Mouse (Mus musculus) intestine, embryonic 16.5 days (tissue): ENCODE data around the gene Rnf7. TPM values are rescaled to one million over a fixed set of nuclear protein-coding genes. Genes with fewer than 3 reads are reported as not detected.
"Not testable (repeated sequence)": the region's sequence is repeated elsewhere in the genome, so short reads cannot be mapped to it uniquely, and the experiment has no call there.

Source experiments
- ATAC-seq: fragments of 200-750 bp; cut with Nextera tagmentation; 2 replicates; pipeline ENCODE4 v1.8.0; 2017; ENCODE audit warnings: moderate TSS enrichment, moderate library complexity
- H3K27ac ChIP-seq: fragments of 300-500 bp; sonication (generic); 2 replicates; pipeline ENCODE4 v1.5.1; 2014; ENCODE audit warnings: mild to moderate bottlenecking, low read length
- H3K27me3 ChIP-seq: fragments of 300-500 bp; sonication (generic); replicated peaks from 2 replicates; pipeline ENCODE4 v1.6.1; 2014; ENCODE audit warnings: low read length, control low read depth, mixed read lengths; ENCODE audit not compliant: control insufficient read depth, insufficient read depth
- H3K36me3 ChIP-seq: fragments of 300-500 bp; sonication (generic); 2 replicates; pipeline ENCODE4 v1.6.1; 2014; ENCODE audit warnings: low read length, control low read depth; ENCODE audit not compliant: control insufficient read depth, insufficient read depth
- H3K4me1 ChIP-seq: fragments of 300-500 bp; sonication (generic); 2 replicates; pipeline ENCODE4 v1.6.1; 2014; ENCODE audit warnings: low read length, control low read depth, mixed read lengths; ENCODE audit not compliant: control insufficient read depth, insufficient read depth
- H3K4me2 ChIP-seq: fragments of 300-500 bp; sonication (generic); 2 replicates; pipeline ENCODE4 v1.6.1; 2014; ENCODE audit warnings: low read depth, low read length, control low read depth
- H3K4me3 ChIP-seq: fragments of 300-500 bp; sonication (generic); 2 replicates; pipeline ENCODE4 v1.5.1; 2014; ENCODE audit warnings: mild to moderate bottlenecking, low read length
- H3K9ac ChIP-seq: fragments of 300-500 bp; sonication (generic); 2 replicates; pipeline ENCODE4 v1.6.1; 2014; ENCODE audit warnings: low read depth, low read length
- H3K9me3 ChIP-seq: fragments of 300-500 bp; sonication (generic); 2 replicates; pipeline ENCODE4 v1.6.1; 2016; ENCODE audit warnings: low read length, control low read depth; ENCODE audit not compliant: control insufficient read depth
- WGBS: fragments of 180-500 bp; shearing (Covaris S2); extraction: QIAGEN DNeasy Blood & Tissue Kit; methylation state at CpG from one replicate; pipeline ENCODE4 v1.1.7; 2014; 5-methylcytosine and 5-hydroxymethylcytosine counted together
- polyA plus RNA-seq: library from polyadenylated mRNA; unstranded; fragments of >200 nt; fragmentation: Nextera tagmentation; extraction: Ambion mirVana; gene quantifications from 2 replicates; pipeline ENCODE4 v1.2.1, GENCODE M21; 2015

Gene Rnf7
- polyA plus RNA-seq, result 151 and 166 TPM in 2 replicates

GRCm38 (mm10) chr9:96478071-96478888 lies at the start of gene Rnf7:
Gene Rnf7, minus strand, starts transcription at chr9:96478675.
- Histone ChIP-seq H3K4me1 (peaks cover 7% of the 10 kb centered on the region), H3K36me3 (no peaks in the 10 kb centered on the region), H3K27me3 (no peaks in the 10 kb centered on the region), H3K9me3 (no peaks in the 10 kb centered on the region), H3K4me3 (peak within 1 kb of the TSS; percentile 79), H3K27ac (peak within 1 kb of the TSS; percentile 72), H3K4me2 (peak within 1 kb of the TSS; percentile 61), H3K9ac (peak within 1 kb of the TSS; percentile 84)
- ATAC-seq, result peak; percentile 98
- WGBS, result under 1% methylated on average over 74 of the region's 74 CpGs

DNA sequence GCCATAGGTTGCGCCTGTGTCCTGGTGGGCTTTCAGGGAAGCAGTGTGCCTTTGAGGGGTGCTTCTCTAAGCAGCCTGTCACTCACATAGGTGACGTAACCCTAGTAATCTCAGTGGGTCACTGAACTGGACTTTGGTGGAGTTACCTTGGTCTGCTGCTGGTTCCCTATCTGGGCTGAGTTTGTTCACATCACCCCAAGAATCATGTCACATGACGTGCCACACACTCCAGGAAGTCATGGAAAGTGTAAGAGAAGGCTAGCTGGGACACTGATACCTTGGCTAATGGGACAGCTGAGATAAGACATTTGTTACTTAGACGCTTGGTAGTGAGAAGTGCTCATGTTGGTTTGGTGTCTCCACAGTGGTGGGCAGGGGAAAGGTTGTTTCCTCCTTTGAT lies 47.5 kb upstream of the Rnf7 start:
- no peak overlapping the region for H3K4me2 ChIP-seq
- 0 out of 2 replicates have a peak, but pooled peaks cover 2% of the 10 kb centered on the region for H3K27me3 ChIP-seq
- peaks cover 13% of the 10 kb centered on the region; the same call in 1 of the 2 replicates for H3K4me1 ChIP-seq
- H3K27ac ChIP-seq, result no peak overlapping the region
- no peak overlapping the region for H3K9ac ChIP-seq
- H3K36me3 ChIP-seq, result no peaks in the 10 kb centered on the region
- 80% methylated on average over 4 of the region's 4 CpGs for WGBS
- no peak for ATAC-seq
- H3K9me3 ChIP-seq, result no peaks in the 10 kb centered on the region
- H3K4me3 ChIP-seq, result no peak overlapping the region

GRCm38 (mm10) chr9:96524972-96525506 lies 46.6 kb upstream of the Rnf7 start, which contains the start of gene Gm28729:
Gene Gm28729, minus strand, starts transcription at chr9:96525264.
- Histone ChIP-seq H3K36me3 (no peaks in the 10 kb centered on the region), H3K27me3 (0 out of 2 replicates have a peak, but pooled peaks cover 2% of the 10 kb centered on the region), H3K4me3 (no peak within 1 kb of the TSS), H3K9ac (no peak within 1 kb of the TSS), H3K4me1 (0 out of 2 replicates have a peak, but pooled peaks cover 6% of the 10 kb centered on the region), H3K9me3 (no peaks in the 10 kb centered on the region), H3K27ac (no peak within 1 kb of the TSS), H3K4me2 (no peak within 1 kb of the TSS)
- WGBS, result 51% methylated on average over 12 of the region's 12 CpGs
- ATAC-seq, result peak; percentile 36; the same call in 1 of the 2 replicates

DNA sequence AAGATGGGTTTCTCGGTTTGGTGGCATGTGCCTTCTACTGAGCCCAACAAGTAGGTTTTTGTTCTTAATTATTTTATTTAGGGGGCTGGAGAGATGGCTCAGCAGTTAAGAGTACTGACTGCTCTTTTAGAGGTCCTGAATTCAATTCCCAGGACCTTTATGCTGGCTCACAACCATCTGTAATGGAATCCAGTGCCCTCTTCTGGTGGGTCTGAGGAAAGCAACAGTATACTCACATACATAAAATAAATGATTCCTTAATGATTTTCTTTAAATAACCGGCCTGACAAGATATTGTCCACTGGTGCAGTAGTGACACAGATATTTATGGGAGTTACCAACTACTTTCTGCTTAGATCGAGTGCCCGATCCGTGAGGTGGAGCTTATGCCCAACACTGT lies 44.7 kb upstream of the Rnf7 start:
- no peak overlapping the region for H3K27ac ChIP-seq
- H3K4me2 ChIP-seq, result no peak overlapping the region
- H3K9me3 ChIP-seq, result no peaks in the 10 kb centered on the region
- H3K9ac ChIP-seq, result no peak overlapping the region
- H3K36me3 ChIP-seq, result no peaks in the 10 kb centered on the region
- no peak overlapping the region for H3K4me3 ChIP-seq
- 0 out of 2 replicates have a peak, but pooled peaks cover 6% of the 10 kb centered on the region for H3K4me1 ChIP-seq
- WGBS, result 81% methylated on average over 5 of the region's 5 CpGs
- ATAC-seq, result no peak
- 0 out of 2 replicates have a peak, but pooled peaks cover 2% of the 10 kb centered on the region for H3K27me3 ChIP-seq

GRCm38 (mm10) chr9:96521574-96521973 lies 43.1 kb upstream of the Rnf7 start:
- not testable (repeated sequence) for H3K27ac ChIP-seq, H3K9me3 ChIP-seq, ATAC-seq, H3K4me1 ChIP-seq, H3K4me2 ChIP-seq, H3K4me3 ChIP-seq, H3K27me3 ChIP-seq, H3K36me3 ChIP-seq, H3K9ac ChIP-seq
- WGBS, result 83% methylated on average over 2 of the region's 2 CpGs

DNA sequence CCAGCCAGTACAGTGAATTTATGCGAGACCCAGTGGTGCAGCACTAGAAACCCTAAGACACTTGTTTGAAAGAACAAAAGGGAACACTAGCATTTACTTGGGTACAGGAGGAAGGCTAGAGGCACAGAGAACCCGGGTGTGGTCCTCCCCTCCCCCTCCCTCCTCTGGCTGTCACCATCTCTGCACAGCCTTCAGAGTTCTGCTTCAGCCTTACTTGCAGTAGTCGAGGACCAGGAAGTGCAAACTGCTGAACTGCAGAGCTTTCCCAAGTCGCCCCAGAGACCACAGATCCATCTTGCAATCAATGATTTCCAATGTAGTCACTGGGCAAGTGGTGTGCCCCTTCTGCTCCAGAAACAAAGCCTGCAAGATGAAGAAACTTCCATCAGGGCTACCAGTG lies 39.0 kb upstream of the Rnf7 start:
- H3K9me3 ChIP-seq, result no peaks in the 10 kb centered on the region
- no peaks in the 10 kb centered on the region for H3K4me1 ChIP-seq
- no peak overlapping the region for H3K27ac ChIP-seq
- no peak overlapping the region for H3K4me3 ChIP-seq
- H3K27me3 ChIP-seq, result no peaks in the 10 kb centered on the region
- no peak overlapping the region for H3K9ac ChIP-seq
- H3K36me3 ChIP-seq, result no peaks in the 10 kb centered on the region
- no peak for ATAC-seq
- WGBS, result 24% methylated on average over 4 of the region's 4 CpGs
- no peak overlapping the region for H3K4me2 ChIP-seq

- H3K36me3 ChIP-seq, result no peaks in the 10 kb centered on the region
- no peak overlapping the region for H3K27ac ChIP-seq
- ATAC-seq, result no peak
- H3K27me3 ChIP-seq, result no peaks in the 10 kb centered on the region
- no peaks in the 10 kb centered on the region for H3K4me1 ChIP-seq
- H3K4me3 ChIP-seq, result no peak overlapping the region
- H3K4me2 ChIP-seq, result no peak overlapping the region
- no peak overlapping the region for H3K9ac ChIP-seq
- 45% methylated on average over 3 of the region's 3 CpGs for WGBS
- H3K9me3 ChIP-seq, result no peaks in the 10 kb centered on the region
Observed at GRCm38 (mm10) chr9:96516806-96517205, 38.3 kb upstream of the Rnf7 start.

- WGBS, result 78% methylated on average over 5 of the region's 5 CpGs
Observed at GRCm38 (mm10) chr9:96515737-96516136, 37.3 kb upstream of the Rnf7 start.

DNA sequence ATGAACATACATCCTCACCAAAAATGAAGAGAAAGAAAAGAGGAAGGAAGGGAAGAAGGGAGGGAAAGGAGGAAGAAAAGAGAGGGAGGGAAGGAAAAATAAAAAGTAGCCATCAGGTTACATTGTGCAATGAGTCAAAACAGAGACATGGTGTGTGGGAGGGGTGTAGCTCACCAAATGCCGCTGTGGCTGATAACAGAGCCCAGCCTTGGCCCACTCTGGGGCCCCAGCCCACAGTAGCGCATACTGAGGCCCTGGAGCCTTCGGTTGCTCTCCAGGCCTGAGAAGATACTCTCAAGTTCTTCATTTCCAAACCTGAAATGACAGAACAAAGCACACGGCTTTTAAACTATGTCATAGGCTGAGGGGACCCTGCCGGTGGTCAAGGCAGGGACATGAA lies 35.8 kb upstream of the Rnf7 start:
- Histone ChIP-seq H3K36me3 (no peaks in the 10 kb centered on the region), H3K9ac (no peak overlapping the region), H3K4me3 (no peak overlapping the region), H3K27me3 (no peaks in the 10 kb centered on the region), H3K4me1 (no peaks in the 10 kb centered on the region), H3K27ac (no peak overlapping the region), H3K4me2 (no peak overlapping the region), H3K9me3 (no peaks in the 10 kb centered on the region)
- ATAC-seq, result no peak
- WGBS, result 81% methylated on average over 5 of the region's 5 CpGs

More at GRCm38 (mm10) chr9:96515737-96516136, 37.3 kb upstream of the Rnf7 start:
- no peaks in the 10 kb centered on the region for H3K27me3 ChIP-seq
- H3K9me3 ChIP-seq, result no peaks in the 10 kb centered on the region
- H3K4me3 ChIP-seq, result no peak overlapping the region
- H3K27ac ChIP-seq, result no peak overlapping the region
- H3K36me3 ChIP-seq, result no peaks in the 10 kb centered on the region
- H3K4me2 ChIP-seq, result no peak overlapping the region
- no peak overlapping the region for H3K9ac ChIP-seq
- no peak for ATAC-seq
- H3K4me1 ChIP-seq, result no peaks in the 10 kb centered on the region
